Mouse (Mus musculus) right cerebral cortex, postnatal 14 days (tissue): ENCODE data around the gene Rptn.
"Not testable (repeated sequence)": the region's sequence is repeated elsewhere in the genome, so short reads cannot be mapped to it uniquely, and the experiment has no call there.

Experiments
- DNase-seq: peaks from one replicate; pipeline ENCODE4 v3.0.0; 2022

The Rptn gene

GRCm38 (mm10) chr3:93393366-93393765 is at the start of gene Rptn:
Gene Rptn (plus strand): TSS chr3:93393699.
- no peak for DNase-seq

GRCm38 (mm10) chr3:93346896-93347295 is 46.6 kb upstream of the Rptn start:
- no peak for DNase-seq

GRCm38 (mm10) chr3:93360045-93360444 is 33.5 kb upstream of the Rptn start:
- DNase-seq: peak; percentile 79

GRCm38 (mm10) chr3:93361933-93362574 is 31.4 kb upstream of the Rptn start:
- no peak for DNase-seq

- DNase-seq: no peak
These were observed 26.4 kb upstream of the Rptn start for GRCm38 (mm10) chr3:93366966-93367575.

- DNase-seq: no peak
These were observed 25.3 kb upstream of the Rptn start for GRCm38 (mm10) chr3:93368171-93368570.

GRCm38 (mm10) chr3:93373416-93373815 is 20.1 kb upstream of the Rptn start:
- DNase-seq: no peak

GRCm38 (mm10) chr3:93375196-93375595 is 18.3 kb upstream of the Rptn start:
- no peak for DNase-seq

- DNase-seq: no peak
These were observed 17.9 kb upstream of the Rptn start for GRCm38 (mm10) chr3:93375601-93376000.

- DNase-seq: no peak
These were observed 15.4 kb upstream of the Rptn start for GRCm38 (mm10) chr3:93378146-93378545.

- no peak for DNase-seq
These were observed 10.4 kb downstream of the Rptn start for GRCm38 (mm10) chr3:93403936-93404335.

- DNase-seq: peak; percentile 8
These were observed 13.5 kb downstream of the Rptn start for GRCm38 (mm10) chr3:93406992-93407391.

GRCm38 (mm10) chr3:93411905-93412304 is 18.4 kb downstream of the Rptn start:
- DNase-seq: no peak

GRCm38 (mm10) chr3:93431673-93432072 is 38.2 kb downstream of the Rptn start:
- no peak for DNase-seq

GRCm38 (mm10) chr3:93442030-93442429 is 48.5 kb downstream of the Rptn start, which contains the start of gene Tchh:
Gene Tchh (plus strand): TSS chr3:93442330.
- no peak for DNase-seq

- peak; percentile 17 for DNase-seq
These were observed 50.1 kb downstream of the Rptn start for GRCm38 (mm10) chr3:93443501-93444101.

- DNase-seq: peak; percentile 64
These were observed 51.1 kb downstream of the Rptn start for GRCm38 (mm10) chr3:93444343-93445164.

- DNase-seq: peak; percentile 16
These were observed 51.7 kb downstream of the Rptn start for GRCm38 (mm10) chr3:93445165-93445705.

GRCm38 (mm10) chr3:93446128-93446755 is 52.7 kb downstream of the Rptn start:
- DNase-seq: peak; percentile 11

GRCm38 (mm10) chr3:93446756-93447137 is 53.2 kb downstream of the Rptn start:
- not testable (repeated sequence) for DNase-seq

GRCm38 (mm10) chr3:93447138-93447841 is 53.8 kb downstream of the Rptn start:
- DNase-seq: peak; percentile 61
